Mouse (Mus musculus) granulocyte monocyte progenitor cell, adult 5-6 weeks (primary cell): ENCODE results near the gene Mylip. TPM values are rescaled to one million over a fixed set of nuclear protein-coding genes. Genes with fewer than 3 reads are reported as not detected.
A peak's percentile ranks its signal among the peaks of the same experiment; 100 is the strongest.

Source experiments
- ATAC-seq: replicated peaks from 2 replicates; pipeline ENCODE4 v1.8.0; 2016; ENCODE audit warnings: mild to moderate bottlenecking, moderate TSS enrichment, inconsistent platforms; ENCODE audit not compliant: poor library complexity, severe bottlenecking
- total RNA-seq, 2 experiments: library from RNA; stranded (forward) in 1 of 2; stranded (reverse) in 1 of 2; fragments of 200-712, 200-1000 nt in 1 of 2; fragments of >200 nt in 1 of 2; fragmentation: Nextera tagmentation in 1 of 2; gene quantifications; 2 replicates each; pipeline ENCODE4 v1.2.3; 2014 to 2017

Mylip gene
- total RNA-seq, 2 experiments from 2014 or later: 11.7 to 13.7 TPM

DNA sequence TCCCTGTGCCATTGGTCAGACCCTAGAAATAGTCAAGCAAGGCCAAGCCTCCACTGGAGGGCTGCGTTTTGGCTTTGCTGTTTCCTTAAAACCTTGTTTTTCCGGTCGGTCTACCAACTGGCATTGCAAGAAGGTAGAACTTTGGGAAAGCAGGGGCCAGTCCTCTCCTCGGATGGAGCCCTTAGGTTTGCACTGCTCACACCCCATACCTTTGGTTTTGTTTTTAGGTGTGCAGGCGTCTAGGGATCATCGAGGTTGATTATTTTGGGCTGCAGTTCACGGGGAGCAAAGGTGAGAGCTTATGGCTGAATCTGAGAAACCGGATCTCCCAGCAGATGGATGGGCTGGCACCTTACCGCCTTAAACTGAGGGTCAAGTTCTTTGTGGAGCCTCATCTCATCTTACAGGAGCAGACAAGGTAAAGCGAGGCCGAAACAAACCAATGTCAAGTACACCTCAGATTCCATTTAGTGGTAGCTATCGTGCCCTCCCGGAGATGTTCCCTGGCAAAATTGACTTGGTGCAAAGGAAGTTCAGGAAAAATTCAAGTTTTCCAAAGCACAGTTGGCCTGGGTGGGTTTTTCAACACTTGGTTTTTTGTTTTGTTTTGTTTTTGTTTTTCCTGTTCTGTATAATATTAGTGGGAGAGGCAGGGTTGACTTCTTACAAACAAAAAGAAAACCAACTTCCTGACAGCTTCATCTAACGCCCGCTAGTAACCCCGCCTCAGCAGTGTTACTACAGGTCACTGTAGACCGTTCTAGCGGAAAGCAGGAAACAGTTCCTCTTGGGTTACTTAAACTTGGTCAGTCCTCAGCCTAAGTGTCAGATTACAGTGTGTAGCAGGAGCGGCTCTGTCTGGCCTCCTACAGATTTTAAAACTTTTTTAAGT, 1.7 kb downstream of the Mylip start:
- ATAC-seq: peak; percentile 61

DNA sequence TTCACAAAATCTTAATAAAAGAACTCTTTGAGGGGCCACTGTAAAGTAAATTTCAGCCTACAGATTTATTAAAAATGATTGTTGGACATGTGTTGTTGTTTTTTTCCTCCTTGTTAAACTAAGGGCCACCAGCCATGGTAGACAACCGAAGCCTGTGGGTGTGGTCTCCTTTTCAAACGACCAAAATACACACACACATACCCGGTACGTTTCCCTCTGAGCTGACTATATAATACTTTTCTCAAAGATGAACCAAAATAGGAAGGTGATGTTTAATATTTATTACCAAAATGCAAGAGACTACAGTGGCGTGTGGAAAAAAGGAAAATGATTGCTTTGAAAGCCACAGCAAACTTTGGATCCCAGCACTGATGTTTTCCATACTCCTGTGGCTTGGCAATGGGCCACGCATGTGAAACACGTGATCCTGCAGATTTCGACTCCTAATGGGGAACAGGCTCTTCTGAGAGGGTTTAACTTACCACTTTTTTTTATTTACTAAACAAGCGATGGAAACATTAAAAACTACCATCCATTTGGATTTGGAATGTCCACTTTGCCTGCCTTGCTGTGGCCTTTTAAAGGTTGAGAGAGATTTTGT, 2.4 kb downstream of the Mylip start:
- ATAC-seq: no peak

DNA sequence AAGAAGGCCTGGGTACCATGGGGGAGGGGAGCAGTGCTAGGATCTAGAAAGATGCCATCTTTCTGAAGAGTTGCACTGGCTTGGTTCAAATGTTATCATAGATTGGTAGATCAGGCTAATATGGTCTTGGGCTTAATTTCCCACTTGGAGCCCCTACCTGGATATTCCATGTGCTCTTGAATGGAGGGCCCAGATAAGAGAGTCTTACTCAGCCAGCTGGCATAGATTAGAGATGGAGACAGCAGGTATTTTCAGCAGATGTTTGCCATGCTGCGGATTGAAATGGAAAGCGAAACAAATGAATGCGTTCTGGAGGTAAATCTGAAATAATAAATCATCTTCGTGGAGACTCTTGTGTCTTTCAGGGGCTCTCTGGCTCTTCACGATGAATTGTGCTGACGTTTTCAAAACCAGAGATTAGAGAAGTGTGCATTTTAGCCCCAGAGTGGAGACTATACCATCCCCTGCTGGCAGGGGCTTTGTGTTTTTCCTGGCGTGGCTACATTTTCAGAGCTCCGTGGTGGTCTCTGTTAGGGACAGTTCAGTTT, 4.8 kb downstream of the Mylip start:
- ATAC-seq: no peak

DNA sequence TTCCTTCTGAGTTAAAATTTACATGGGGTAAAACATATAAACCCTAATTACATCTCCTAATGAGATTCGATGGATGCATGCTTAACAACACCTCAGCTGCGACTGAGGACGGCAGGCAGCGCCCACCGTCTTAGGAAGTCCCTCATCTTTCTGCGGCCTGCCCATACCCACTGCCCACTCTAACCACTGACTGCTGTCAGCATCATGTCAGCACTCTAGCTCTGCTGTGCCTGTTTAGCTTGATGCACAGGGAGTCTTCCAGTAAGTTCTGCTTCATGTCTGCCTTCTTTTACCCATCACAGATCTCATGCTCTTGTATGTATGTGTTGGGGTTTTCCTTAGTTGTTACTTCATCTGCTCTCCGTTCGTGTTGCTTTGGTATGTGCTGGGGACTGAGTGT, 7.2 kb downstream of the Mylip start:
- ATAC-seq: no peak

DNA sequence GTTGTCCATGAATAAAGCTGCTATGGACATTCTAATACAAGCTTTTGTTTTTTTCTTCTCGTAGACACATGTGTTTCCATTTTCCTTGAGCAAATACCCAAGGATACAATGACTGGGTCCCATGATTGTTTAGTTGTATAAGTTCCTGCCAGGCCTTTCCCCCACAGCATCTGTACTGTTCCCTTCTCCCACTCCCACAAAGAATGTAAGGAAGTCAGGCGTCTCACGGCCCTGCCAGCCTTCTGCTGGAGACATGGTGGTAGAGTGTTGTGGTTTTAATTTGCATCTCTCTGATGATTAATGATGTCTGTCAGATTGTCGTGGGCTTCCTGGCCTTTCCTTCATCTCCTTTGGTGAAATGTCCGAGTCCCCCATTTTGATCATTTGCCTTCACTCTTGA, 7.7 kb downstream of the Mylip start:
- ATAC-seq: no peak

DNA sequence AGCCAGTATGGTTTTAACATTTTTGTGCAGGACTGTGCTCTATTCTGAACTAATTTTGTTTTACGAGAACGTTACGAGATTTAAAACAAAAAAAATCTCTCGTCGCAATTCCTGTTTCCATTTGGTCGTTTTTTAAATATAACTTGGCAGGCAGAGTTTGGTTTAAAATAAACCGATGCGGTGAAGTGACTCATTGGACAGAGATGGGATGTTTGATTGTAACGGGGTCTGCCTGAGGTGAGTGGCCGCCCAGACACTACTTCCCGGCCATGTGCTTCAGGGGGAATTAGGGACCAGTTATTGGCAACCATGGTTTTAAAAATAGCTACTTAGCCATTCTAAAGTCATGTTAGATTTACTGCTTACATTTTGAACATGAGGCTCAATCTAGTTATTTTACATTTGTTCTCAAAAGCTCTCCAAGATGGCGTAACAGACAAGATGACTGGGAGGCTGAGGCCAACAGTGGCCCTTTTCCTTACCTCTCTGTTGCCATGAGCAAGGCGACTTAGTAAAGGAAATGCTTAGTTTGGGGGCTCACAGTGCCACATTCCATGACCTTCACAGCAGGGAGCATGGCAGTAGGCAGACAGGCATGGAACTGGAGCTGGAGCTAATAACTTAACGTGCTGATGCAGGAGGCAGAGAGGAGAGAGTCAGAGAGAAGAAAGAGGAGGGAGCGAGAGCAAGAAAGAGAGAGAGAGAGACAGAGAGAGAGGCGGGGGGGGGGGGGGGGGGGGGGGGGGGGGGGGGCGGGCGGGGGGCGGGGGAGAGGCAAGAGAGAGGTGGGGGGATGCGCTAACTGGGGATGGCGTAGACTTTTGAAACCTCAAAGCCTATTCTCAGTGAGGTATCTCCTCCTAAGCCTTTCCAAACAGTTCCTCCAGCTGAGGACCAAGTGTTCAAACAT, 8.6 kb downstream of the Mylip start:
- ATAC-seq: peak; percentile 33; the same call in 1 of the 2 replicates

DNA sequence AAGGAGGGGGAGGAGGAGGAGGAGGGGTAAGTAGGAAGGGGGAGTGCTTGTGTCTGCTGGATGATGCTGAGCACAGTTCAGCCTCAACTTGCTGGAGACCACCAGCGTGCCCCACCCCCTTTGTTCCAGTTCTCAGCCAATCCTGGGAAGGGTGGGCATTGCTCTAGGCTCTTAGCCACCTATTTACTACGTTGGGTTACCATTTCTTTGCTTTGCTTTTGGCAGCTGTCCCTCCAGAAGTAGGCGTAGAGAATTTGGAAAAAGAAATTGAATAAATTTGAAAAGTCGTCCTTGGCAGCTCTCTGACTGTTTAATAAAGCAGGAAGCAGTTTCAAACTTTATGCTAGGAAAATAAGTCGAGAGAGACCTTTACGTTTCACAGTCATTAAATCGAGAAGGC, 11.2 kb downstream of the Mylip start:
- no peak for ATAC-seq

DNA sequence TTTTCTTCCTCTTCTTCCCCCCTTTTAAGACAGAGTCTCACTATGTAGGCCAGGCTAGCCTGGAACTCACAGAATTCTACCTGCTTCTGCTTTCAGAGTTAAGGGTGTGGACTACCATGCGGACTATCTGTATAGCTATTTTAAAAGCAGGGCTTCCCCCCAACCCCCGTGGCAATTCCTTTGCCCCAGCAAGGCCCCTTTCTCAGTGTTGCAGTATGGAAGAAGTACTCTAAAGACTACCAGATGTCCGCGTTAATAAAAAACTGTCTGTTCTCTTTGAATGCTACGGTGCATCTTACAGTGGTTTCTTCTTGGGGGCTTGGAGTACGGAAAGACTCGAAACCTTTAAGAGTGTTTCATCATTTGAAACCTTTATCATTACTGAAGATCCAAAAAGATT, 12.3 kb downstream of the Mylip start:
- ATAC-seq: no peak

DNA sequence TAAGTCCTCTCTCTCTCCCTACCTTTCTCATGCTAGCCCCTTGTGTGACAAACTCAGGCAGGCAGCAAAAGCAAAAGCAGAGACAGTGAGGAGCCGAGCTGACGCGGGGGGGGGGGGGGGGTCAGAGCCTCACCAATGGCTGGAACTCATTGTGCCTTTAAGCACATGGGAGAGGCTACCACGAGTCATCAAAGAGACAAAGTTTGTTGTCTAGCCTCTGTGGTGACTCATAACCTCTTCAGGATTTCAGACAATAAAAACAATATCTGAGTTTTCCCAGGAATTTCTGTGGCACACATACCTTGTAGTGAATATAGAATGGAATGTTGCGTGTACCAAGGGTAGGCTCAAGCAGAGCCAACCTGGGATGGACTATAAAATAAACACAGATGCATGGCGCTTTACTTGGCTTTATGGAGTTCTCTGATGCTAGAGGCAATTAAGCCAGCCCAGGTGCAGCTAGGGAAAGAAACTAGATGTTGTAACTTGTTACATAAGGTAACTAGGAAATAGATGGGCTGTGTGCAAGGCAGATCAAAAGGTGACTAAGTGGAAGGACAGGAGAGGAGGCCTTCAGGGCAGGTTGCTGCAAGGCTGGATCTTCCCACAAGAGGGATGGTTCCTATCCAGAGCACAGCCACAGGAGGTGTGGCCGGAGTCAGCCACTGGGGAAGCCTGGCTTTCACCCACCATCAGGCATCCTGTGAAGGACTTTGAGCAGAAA, 12.9 kb downstream of the Mylip start:
- no peak for ATAC-seq

DNA sequence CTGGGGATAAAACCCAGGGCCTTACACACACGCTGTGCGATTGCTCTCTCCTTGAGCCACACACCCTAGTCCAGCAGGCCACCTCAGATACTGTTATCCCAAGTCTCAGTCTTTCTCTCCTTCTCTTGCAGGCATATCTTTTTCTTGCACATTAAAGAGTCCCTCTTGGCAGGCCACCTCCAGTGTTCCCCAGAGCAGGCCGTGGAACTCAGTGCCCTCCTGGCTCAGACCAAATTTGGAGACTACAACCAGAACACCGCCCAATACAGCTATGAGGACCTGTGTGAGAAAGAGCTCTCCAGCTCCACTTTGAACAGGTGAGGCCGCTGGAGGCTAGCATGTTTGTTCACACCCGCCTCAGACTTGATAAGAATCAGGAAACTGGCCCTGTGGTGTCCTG, 14.7 kb downstream of the Mylip start:
- no peak for ATAC-seq

DNA sequence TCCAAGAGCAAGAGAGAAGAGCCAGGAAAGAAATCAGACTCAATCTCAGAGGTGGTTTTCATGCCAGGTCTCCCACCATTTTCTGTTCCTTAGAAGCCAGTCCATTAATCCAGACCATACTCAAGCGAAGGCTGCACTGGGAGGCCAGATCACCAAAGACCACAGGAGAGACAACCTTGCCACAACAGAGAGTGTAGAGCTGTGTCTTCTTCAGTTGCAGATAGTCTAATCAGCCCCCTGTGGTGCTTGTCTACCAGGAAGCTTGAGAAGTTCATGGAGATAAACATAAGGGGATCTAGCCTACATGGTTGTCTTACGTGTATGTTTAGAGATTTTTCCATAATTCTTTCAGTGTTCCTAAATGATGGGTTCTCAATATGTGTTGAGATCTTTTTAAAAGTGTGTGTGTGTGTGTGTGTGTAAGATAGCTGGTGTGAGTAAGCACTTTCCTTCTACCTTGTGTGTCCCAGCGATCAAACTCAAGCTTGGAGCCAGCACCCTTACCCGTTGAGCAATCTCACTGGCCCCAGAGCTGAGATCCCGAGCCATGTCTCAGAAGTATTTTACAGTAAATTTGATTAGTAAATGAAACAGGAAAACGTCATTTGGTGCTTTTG, 15.8 kb downstream of the Mylip start:
- no peak for ATAC-seq

DNA sequence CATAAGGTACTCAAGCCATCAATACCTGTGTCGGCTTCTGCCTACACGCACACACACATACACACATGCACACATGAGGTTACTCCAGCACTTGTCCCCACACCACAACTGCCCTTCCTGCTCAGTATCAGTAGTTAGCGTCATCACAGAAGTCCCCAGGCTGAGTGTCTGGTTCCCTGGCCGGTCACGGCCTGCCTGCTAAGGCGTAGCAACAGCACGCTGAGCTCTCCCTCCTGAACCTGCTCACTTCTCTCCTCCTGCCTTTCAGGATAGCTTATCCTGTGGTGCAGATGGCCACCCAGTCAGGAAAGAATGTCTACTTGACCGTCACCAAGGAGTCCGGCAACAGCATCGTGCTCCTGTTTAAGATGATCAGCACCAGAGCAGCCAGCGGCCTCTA, 16.7 kb downstream of the Mylip start:
- no peak for ATAC-seq

DNA sequence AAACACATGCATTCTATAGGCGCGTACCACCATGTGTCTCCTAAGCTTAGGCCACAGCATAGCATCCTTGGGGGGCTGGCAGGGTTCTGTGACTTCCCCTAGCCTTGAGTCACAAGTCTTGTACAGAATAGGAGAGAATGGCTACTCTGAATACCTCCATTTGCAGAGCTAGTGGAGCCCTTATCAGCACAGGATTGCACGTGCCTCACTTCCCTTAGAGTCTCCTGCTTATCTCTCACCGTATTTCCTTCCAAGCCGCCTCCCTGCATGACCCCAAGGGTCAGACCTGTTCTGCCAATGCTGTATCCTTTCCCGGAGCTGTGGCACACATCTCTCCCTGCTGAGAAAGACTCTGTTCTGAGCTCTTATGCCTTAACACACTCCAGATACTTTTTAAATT, 17.2 kb downstream of the Mylip start:
- no peak for ATAC-seq

DNA sequence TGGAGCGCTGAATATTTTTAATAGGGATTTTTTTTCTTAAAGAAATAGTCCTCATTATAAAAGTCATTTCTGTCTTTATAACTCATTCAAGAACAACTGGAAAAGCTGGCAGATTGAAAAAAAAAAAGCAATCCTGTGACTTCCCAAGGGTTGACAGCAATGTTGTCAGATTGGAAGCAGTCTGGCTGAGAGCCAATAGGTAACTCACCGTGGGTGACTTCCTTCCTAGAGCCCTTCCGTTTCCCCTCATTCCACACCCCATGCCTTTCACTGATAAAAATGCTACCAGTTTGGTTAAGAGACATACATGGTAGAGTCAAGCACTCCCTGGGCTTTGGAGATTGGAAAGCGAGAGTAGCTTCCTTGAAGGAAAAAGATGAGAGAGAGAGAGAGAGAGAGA, 21.4 kb downstream of the Mylip start:
- no peak for ATAC-seq

DNA sequence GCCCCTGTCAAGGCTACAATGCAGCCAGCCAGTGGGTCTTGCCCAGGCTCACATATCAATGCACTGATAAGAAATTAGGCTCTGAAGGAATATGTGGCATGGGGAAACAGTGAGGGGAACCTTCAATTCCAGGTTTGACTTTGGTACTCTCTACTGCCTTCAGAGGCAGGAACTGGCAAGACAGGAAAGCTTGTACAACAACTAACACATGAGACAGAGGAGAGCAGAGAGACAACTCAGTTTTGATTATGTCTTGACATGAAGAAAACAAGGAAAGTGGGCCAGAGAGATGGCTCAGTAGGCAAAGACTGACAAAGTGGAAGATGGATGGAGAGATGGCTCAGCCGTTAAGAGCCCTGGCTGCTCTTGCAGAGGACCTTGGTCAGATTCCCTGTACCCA, 23.5 kb downstream of the Mylip start:
- ATAC-seq: no peak

DNA sequence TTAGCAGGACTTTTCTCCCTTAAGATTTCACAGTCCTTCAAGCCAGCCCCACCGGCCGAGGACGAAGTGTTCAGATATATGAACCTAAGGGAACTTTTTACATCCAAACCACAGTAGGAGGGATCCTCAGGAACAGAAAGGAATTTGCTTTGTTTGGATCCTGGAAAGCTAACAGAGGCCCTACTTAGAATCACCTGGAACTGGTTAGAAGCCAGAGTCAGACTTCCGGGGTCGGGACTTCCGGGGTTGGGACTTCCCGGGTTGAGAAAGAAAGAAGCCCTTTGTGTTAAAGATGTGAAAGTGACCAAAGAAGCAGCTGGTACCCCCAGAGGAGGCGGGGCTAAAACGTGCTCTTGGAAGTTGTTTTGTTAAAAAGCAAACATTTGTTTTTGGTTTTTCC, 24.5 kb downstream of the Mylip start:
- no peak for ATAC-seq

DNA sequence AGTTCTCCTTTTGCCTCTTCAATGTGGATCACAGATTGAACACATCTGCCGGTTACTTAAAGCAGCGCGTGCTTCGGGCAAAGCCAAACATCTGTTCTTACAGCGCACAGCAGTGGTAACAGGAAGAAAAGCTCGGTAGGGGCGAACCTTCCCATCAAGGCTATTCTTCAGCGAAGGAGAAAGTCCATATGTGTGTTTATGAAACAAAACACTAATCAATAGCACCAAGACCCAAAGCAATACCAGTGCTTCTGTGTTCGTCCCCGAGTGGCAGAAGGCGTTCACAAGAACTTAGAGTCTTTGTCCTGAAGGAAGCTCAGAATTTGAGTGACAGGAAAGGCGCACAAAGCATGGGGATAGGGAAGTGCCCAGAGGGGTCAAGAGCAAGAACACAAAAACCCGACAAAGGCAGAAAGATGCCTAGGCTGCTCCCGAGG, 27.1 kb downstream of the Mylip start:
- ATAC-seq: peak; percentile 27; the same call in 1 of the 2 replicates

DNA sequence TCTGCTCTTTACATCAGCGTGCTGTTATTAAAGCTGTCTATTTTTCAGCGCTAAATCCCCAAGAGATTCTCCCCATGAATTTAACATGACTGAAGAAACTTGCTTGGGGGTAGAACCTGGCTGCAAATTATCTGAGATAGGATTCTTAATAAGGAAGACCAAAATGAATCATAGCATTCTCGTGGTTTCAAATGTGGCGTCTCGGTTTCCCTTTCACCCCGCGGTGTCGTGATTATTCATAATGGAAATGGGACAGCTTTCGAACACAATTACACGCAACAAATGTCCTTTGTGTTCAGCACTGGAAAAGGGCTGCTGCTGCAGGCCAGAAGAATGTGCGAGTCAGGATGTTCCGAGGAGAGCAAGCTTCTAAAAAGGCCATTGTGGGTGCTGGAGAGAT, 29.4 kb downstream of the Mylip start:
- no peak for ATAC-seq

DNA sequence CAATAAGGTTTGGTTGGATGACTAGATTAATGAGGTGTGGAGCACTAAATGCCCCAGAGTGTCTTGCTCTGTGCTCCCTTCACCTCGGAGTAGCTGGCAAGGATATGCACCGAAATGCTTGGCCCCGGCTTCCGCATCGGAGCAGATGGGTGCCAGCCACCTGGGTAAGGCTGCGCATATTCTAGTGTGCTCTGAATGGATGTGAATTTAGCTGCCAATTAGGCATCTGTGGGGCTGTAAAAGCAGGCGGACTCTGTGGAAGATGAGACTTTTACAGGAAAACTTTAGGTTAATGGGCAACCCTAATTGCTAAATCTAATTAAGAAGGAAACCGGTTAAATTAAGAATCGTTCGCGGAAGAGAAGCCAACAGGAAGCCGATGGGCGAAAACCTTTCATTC, 32.7 kb downstream of the Mylip start:
- ATAC-seq: no peak

DNA sequence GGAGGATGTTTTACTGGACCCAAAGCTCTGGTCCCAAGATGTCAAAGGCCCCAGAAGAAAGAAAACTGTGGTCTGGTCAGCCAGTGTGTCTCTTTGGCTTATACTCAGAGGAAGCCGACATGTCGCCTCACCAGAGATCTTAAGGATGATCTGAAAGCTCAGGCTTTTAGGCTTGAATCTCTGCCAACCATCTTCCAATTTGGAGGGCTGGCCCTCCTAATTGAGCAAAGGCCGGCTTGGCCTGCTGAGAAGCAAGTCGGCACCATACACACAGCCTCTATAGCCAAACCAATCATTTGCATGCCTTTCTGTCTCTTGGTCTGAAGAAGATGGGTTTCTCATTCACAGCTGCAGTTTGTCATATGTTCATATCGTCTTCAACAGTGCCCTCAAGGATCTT, 33.2 kb downstream of the Mylip start:
- ATAC-seq: no peak
